Mouse (Mus musculus) forebrain, postnatal 0 days (tissue): ENCODE results near the gene Kdm2b. TPM values are rescaled to one million over a fixed set of nuclear protein-coding genes. Genes with fewer than 3 reads are reported as not detected.

ENCODE experiments used
- ATAC-seq: fragments of 200-750 bp; cut with Nextera tagmentation; 2 replicates; pipeline ENCODE4 v1.8.0; 2017; ENCODE audit warnings: mild to moderate bottlenecking, moderate library complexity
- DNase-seq: peaks from one replicate; pipeline ENCODE4 v3.0.0-alpha.2; 2015
- H3K27ac ChIP-seq: fragments of 300-500 bp; sonication (generic); 2 replicates; pipeline ENCODE4 v1.5.1; 2014; ENCODE audit warnings: low read depth, mild to moderate bottlenecking, antibody characterized with exemption, low read length, moderate library complexity, mixed read lengths
- H3K27me3 ChIP-seq: fragments of 300-500 bp; sonication (generic); 2 replicates; pipeline ENCODE4 v1.6.1; 2014; ENCODE audit warnings: mild to moderate bottlenecking, low read length, mixed read lengths; ENCODE audit not compliant: insufficient read depth
- H3K36me3 ChIP-seq: fragments of 300-500 bp; sonication (generic); 2 replicates; pipeline ENCODE4 v1.6.1; 2014; ENCODE audit warnings: mild to moderate bottlenecking, moderate library complexity; ENCODE audit not compliant: insufficient read depth
- H3K4me1 ChIP-seq: fragments of 300-500 bp; sonication (generic); 2 replicates; pipeline ENCODE4 v1.6.1; 2014; ENCODE audit warnings: antibody characterized with exemption; ENCODE audit not compliant: insufficient read depth
- H3K4me2 ChIP-seq: fragments of 300-500 bp; sonication (generic); 2 replicates; pipeline ENCODE4 v1.6.1; 2014; ENCODE audit warnings: low read depth, mild to moderate bottlenecking, moderate library complexity
- H3K4me3 ChIP-seq: fragments of 300-500 bp; sonication (generic); 2 replicates; pipeline ENCODE4 v1.5.1; 2014; ENCODE audit warnings: low read depth, low read length, mixed read lengths
- H3K9ac ChIP-seq: fragments of 300-500 bp; sonication (generic); 2 replicates; pipeline ENCODE4 v1.6.1; 2014; ENCODE audit warnings: mild to moderate bottlenecking
- H3K9me3 ChIP-seq: fragments of 300-500 bp; sonication (generic); 2 replicates; pipeline ENCODE4 v1.6.1; 2016; ENCODE audit warnings: low read length
- CTCF ChIP-seq: sonication (generic); IDR thresholded peaks from 2 replicates; pipeline ENCODE4 v1.5.1; 2016; ENCODE audit warnings: antibody characterized with exemption, control low read depth, low read depth
- WGBS: fragments of 180-500 bp; shearing (Covaris S2); extraction: QIAGEN DNeasy Blood & Tissue Kit; methylation state at CpG from one replicate; pipeline ENCODE4 v1.1.7; 2014; 5-methylcytosine and 5-hydroxymethylcytosine counted together
- polyA plus RNA-seq: library from polyadenylated mRNA; unstranded; fragments of >200 nt; fragmentation: Nextera tagmentation; extraction: Ambion mirVana; gene quantifications from 2 replicates; pipeline ENCODE4 v1.2.1, GENCODE M21; 2015
- total RNA-seq: library from RNA; depleted of rRNA; stranded (reverse); fragments of >200 nt; gene quantifications from 2 replicates; pipeline ENCODE4 v1.2.3, GENCODE M21; 2014

The Kdm2b gene
- total and polyA plus RNA-seq, 2 experiments from 2014 or later: 91.7 to 127 TPM

DNA sequence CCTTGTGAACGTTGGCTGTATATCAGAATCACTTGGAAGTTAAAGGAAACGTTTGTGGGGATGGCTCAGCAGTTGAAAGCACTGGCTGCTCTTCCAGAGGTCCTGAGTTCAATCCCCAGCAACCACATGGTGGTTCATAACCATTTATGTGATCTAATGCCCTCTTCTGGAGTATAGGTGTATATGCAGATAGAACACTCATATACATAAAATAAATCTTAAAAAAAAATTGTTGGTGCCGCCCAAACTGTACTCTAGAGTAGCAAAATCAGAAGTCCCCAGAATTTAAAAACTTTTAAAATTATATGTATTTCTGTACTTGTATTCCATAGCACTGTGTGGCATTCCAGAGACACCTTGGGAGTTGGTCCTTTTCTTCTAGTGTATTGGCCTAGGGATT is 133.8 kb downstream of the Kdm2b start:
- WGBS: 83% methylated on average over 3 of the region's 3 CpGs
- peaks cover 2% of the 10 kb centered on the region; the same call in 1 of the 2 replicates for H3K4me1 ChIP-seq
- no peak for TF ChIP-seq CTCF
- H3K36me3 ChIP-seq: no peaks in the 10 kb centered on the region
- no peak overlapping the region for H3K9ac ChIP-seq
- ATAC-seq (no peak), DNase-seq (no peak)
- no peak overlapping the region for H3K4me2 ChIP-seq
- no peaks in the 10 kb centered on the region for H3K9me3 ChIP-seq
- H3K4me3 ChIP-seq: no peak overlapping the region
- H3K27ac ChIP-seq: no peak overlapping the region
- no peaks in the 10 kb centered on the region for H3K27me3 ChIP-seq

DNA sequence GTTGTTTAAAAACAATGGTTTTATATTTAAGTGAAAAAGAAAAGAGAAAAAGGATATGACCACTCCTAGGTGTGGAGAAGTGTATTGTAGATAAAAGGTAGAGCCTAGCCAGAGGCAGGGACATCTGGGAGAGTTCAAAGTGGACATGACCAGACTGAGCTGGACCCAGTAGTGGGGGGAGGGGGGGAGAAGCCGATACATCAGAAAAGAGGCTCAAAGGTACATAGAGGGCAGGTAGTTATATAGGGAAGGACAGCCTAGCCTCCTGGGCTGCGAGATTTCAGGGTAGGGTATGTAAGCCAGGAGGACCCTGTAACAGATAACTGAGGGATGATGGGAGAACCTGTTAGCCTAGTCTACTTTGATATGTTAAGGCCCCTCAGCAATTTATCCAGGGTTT is 137.0 kb downstream of the Kdm2b start:
- whole genome bisulfite sequencing: 92% methylated on average over 2 of the region's 2 CpGs
- Histone ChIP-seq H3K27ac (no peak overlapping the region), H3K9me3 (no peaks in the 10 kb centered on the region), H3K4me3 (no peak overlapping the region), H3K36me3 (no peaks in the 10 kb centered on the region), H3K27me3 (no peaks in the 10 kb centered on the region), H3K9ac (no peak overlapping the region), H3K4me2 (no peak overlapping the region), H3K4me1 (peaks cover 5% of the 10 kb centered on the region; the same call in 1 of the 2 replicates)
- TF ChIP-seq CTCF: no peak
- DNase-seq (no peak), ATAC-seq (no peak)

DNA sequence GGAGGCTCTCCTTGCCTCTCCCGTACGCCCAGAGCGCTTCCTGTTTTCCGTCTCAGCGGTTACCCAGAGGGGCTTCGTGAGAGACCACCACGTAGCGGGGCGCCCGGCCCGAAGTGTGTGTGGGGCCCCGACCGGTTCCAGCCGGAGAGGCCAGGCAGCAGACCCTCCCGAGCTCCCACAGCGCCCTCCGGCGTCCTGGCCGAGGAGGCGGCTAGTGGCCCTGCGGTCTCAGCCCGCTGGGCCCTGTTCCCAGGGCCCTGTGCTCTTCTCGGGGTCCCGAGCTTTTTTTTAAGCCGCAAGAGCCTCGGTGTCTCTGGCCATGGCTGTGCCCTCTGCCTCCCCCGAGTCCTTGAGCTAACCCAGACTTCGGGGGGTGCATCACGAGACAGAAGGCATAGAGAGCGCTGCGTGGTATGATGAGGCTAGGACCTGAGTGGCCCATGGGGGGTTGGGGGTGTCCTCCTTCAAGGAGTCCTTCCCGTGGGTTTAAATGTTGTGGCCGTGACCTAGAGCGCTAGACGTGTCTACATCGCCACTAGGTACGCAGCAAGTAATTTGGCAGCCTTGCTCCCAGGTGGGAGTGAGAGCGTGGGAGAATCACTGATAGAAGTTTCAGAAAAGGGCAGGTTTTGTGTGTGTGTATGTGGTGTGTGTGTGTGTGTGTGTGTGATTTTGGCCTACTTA is 139.2 kb downstream of the Kdm2b start:
- no peak for DNase-seq
- TF ChIP-seq CTCF: peak; percentile 52
- no peaks in the 10 kb centered on the region for H3K9me3 ChIP-seq
- peaks cover 5% of the 10 kb centered on the region; the same call in 1 of the 2 replicates for H3K4me1 ChIP-seq
- H3K36me3 ChIP-seq: no peaks in the 10 kb centered on the region
- H3K4me2 ChIP-seq: peak overlapping the region; percentile 97
- H3K27me3 ChIP-seq: no peaks in the 10 kb centered on the region
- H3K27ac ChIP-seq: peak overlapping the region; percentile 92
- WGBS: 4% methylated on average over 38 of the region's 38 CpGs
- H3K9ac ChIP-seq: peak overlapping the region; percentile 96
- H3K4me3 ChIP-seq: peak overlapping the region; percentile 79
- peak; percentile 79 for ATAC-seq

- peak; percentile 99 for DNase-seq
- Histone ChIP-seq H3K9ac (peak within 1 kb of the TSS; percentile 96), H3K4me1 (peaks cover 5% of the 10 kb centered on the region; the same call in 1 of the 2 replicates), H3K9me3 (no peaks in the 10 kb centered on the region), H3K4me2 (peak within 1 kb of the TSS; percentile 97), H3K36me3 (no peaks in the 10 kb centered on the region), H3K27me3 (no peaks in the 10 kb centered on the region), H3K4me3 (peak within 1 kb of the TSS; percentile 79), H3K27ac (peak within 1 kb of the TSS; percentile 92)
- peak; percentile 100 for ATAC-seq
- TF ChIP-seq CTCF: no peak
- 2% methylated on average over 58 of the region's 61 CpGs for WGBS
These were observed 139.9 kb downstream of the Kdm2b start, which contains the start of gene Rnf34 for GRCm38 (mm10) chr5:122849521-122850318. Rnf34 (plus strand) TSS chr5:122850048.

DNA sequence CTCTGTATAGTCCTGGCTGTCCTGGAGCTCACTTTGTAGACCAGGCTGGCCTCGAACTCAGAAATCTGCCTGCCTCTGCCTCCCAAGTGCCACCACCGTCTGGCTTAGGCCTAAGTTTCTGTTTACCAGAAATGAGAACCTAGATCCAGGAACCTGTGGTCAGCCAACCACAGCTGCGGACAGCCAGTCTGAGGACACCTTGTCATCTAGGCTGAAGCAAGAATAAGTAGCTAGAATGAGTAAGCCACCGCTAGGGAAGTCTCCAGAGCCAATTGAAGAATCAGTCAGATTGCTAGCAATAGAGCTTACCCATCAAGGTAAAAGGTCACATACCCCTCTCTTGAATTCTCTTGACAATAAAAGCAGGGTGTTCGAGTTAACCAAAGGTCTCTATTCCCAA is 145.8 kb downstream of the Kdm2b start:
- Histone ChIP-seq H3K9me3 (no peaks in the 10 kb centered on the region), H3K27ac (no peak overlapping the region), H3K4me1 (no peaks in the 10 kb centered on the region), H3K9ac (no peak overlapping the region), H3K36me3 (no peaks in the 10 kb centered on the region), H3K4me2 (no peak overlapping the region), H3K27me3 (no peaks in the 10 kb centered on the region), H3K4me3 (no peak overlapping the region)
- DNase-seq: no peak
- no peak for ATAC-seq
- WGBS: 88% methylated on average over 5 of the region's 5 CpGs
- TF ChIP-seq CTCF: no peak

DNA sequence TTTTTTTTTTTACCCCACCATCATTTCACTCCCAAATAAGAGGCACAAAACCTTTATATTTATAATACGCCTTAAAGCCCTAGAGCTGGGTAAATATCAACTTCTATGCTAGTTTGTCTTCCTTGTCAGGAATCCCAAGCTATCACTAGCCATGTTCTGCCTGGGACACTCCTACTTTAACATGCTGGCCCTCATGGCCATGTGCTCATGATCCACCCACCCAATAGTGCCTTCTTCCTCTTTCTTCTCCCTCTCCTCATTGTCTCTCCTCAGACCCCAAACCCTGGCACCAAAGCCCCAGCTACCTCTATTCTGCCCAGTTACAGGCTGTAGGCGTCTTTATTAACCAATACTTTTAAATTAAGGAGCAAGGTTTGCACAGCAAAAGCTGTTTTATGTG is 148.5 kb downstream of the Kdm2b start:
- Histone ChIP-seq H3K9me3 (no peaks in the 10 kb centered on the region), H3K4me2 (no peak overlapping the region), H3K27ac (no peak overlapping the region), H3K4me1 (no peaks in the 10 kb centered on the region), H3K4me3 (no peak overlapping the region), H3K36me3 (no peaks in the 10 kb centered on the region), H3K9ac (no peak overlapping the region), H3K27me3 (no peaks in the 10 kb centered on the region)
- TF ChIP-seq CTCF: no peak
- WGBS: 90% methylated on average over 2 of the region's 2 CpGs
- ATAC-seq (no peak), DNase-seq (no peak)

- Histone ChIP-seq H3K4me2 (no peak overlapping the region), H3K9me3 (no peaks in the 10 kb centered on the region), H3K27me3 (no peaks in the 10 kb centered on the region), H3K4me3 (no peak overlapping the region), H3K4me1 (no peaks in the 10 kb centered on the region), H3K9ac (no peak overlapping the region), H3K36me3 (no peaks in the 10 kb centered on the region), H3K27ac (no peak overlapping the region)
- 81% methylated on average over 10 of the region's 10 CpGs for WGBS
- ATAC-seq: no peak
- DNase-seq: no peak
- TF ChIP-seq CTCF: no peak
These were observed 156.6 kb downstream of the Kdm2b start for GRCm38 (mm10) chr5:122832996-122833395.
